Mouse (Mus musculus): Measurements from ENCODE around the gene Zfp853.

Gene Zfp853

DNA sequence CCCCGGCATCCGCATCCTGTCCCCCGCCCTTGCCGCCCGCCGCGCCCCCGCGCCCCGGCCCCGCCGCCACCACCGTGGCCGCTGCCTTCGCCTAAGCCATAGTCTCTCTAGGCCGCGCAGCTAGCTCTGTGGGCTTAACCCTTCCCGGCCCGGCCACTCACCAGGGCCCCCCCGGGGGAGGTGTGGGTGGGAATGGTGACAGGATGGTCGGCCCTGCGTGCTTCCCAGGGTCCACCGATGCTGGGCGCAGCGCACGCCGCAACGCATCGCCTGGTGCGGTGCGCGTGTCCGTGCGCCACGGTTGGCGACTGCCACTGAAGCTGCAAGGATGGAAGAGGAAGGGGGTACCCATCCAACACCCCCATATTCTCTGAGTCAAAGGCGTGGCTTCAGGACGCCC is at the start of gene Zfp853:
Gene Zfp853, minus strand, starts transcription at position 220 of the 400 bp plus-strand sequence.
- DNase-seq: no peak

DNA sequence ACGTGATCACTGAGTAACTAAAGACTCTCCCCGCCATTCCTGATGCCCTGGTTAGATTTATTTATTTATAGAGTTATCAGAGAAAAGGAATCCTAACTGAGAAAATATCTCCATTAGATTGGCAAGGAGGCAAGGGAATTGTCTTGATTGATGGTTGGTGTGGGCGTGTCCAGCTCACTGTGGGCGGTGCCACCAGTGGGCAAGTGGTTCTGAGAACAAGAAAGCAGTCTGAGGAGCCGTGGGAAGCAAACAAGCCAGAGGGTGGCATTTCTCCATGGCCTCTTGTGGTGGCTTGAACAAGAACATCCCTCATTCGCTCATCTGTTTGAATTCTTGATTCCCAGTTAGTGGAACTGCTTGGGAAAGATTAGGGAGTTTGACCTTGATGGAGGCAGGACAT is 46.2 kb upstream of the Zfp853 start:
- DNase-seq: no peak

DNA sequence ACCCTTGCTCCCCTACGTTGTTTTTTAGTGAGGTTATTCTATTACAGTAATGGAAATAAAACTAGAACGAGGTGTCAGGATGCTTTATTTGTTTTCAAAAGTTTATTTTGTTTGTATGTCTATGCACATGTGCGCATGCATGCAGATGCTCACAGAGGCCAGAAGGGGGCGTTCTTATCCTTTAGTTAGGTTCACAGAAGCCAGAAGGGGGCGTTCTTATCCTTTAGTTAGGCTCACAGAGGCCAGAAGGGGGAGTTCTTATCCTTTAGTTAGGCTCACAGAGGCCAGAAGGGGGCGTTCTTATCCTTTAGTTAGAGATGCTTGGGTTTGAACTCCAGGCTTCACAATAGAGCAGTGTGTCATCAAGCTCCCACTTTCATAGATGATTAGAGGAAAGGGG is 43.1 kb upstream of the Zfp853 start:
- no peak for DNase-seq

DNA sequence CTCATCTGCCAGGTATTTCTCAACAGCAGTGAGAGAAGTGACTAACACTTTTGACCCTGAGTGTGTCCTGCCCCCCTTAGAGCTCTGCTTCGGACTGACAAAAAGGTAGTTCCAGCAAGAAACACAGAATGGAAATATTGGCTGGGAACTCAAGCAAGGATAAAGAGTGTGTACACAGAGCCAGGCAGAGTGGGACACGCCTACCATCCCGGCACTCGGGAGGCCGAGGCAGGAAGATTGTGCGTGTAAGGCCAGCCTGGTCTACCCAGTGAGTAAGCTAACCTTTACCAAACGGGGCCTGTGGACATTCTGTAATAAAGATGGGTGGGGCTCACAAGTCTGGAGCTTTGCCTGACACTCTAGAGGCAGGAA is 41.7 kb upstream of the Zfp853 start:
- DNase-seq: no peak

DNA sequence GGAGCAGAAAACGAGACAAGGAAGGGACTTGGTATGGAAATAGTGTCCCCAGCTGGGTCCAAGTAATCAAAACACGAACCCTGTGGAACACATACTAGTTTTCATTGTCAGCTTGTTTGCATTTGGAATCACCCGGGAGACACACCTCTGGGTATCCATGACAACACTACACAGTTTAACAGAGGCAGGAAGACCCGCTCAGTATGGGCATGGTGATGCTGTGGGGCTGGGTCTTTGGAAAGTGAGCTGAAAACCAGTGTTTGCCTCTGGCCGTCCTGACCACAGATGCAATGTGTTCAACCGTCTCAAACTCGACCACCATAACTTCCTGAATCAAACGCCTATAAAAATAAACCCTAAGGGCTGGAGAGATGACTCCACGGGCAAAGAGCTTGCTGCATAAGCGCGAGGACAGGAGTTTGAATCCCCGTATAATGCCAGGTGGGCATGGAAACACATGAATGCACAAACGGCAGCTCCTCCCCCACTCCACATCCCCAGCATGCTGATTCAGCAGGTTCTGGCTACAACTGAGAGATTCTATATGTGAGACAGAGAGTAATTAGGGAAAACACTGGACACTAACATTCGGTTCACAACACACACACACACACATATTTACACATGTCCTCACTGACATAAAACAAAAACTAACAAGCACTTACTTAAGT is 41.1 kb upstream of the Zfp853 start:
- no peak for DNase-seq

DNA sequence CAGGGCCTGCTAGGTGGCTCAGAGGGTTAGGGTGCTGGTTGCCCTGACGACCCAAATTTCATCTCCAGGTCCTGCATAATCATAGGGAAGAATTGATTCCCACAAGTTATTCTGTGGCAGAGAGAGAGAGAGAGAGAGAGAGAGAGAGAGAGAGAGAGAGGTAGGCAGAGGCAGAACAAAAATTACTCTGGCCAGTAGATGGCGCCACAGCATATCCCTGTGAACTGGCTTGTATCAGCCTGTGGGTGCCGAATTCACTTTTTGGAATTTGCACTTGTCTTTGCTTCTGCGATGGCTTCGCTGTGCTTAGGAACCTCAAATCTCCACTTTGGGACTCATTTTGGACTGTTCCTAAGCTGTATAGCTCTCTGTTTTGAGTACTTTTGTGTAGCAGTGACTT is 40.4 kb upstream of the Zfp853 start:
- peak; percentile 70 for DNase-seq

DNA sequence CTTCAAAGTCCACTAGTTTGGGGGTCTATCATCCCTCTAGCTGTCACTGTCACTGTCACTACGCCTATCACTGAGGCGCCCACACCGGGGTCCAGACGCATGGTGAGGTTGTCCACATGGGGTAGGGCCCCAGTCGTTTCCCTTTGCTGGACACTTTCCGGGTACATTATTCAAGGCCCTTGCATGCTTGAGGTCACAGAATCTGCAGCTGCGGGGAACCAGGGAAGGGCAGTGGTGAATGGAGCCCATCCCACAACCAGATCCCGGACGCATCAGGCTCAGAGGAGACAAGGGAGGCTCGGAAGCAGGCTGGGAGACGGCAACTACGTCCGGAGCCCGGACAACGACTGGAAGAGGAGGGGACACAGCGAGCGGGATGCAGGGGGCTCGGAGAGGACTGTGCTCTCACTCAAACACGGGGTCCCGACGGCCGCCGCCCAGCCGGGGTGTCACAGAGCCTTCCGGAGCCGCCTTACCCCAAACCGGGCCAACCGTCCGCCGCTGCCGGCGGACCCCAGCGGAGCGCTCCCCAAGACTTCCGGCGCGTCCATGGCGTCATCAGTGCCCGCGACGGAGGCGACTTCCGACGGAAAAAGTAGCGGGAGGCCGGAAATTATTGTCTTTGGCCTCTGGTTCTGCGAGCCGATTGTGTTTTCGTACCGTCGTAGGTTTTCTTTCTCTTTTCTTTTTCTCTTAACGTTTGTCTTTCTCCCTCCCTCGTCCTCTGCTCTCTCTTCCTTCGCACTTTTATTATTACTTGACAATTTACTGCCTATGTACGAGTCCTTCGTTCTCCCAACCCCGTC is 35.5 kb upstream of the Zfp853 start, which contains the start of gene Zdhhc4:
Gene Zdhhc4, minus strand, starts transcription at position 567 of the 806 bp plus-strand sequence.
- DNase-seq: peak; percentile 94

DNA sequence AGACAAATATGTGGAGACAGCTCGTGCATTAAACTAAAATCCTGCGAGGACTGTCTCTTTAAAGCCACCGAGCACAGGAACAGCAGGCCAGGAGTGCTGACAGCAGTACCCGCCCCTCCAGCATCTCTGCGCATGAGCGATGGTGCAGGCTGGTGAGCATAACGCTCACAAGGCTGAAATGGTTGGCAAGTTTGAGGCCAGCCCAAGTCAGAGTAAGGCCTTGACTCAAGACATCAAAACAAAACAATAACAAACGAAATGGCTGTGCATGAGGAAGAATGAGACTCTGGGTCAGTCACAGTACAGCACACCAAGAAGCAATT is 23.8 kb upstream of the Zfp853 start:
- DNase-seq: no peak

DNA sequence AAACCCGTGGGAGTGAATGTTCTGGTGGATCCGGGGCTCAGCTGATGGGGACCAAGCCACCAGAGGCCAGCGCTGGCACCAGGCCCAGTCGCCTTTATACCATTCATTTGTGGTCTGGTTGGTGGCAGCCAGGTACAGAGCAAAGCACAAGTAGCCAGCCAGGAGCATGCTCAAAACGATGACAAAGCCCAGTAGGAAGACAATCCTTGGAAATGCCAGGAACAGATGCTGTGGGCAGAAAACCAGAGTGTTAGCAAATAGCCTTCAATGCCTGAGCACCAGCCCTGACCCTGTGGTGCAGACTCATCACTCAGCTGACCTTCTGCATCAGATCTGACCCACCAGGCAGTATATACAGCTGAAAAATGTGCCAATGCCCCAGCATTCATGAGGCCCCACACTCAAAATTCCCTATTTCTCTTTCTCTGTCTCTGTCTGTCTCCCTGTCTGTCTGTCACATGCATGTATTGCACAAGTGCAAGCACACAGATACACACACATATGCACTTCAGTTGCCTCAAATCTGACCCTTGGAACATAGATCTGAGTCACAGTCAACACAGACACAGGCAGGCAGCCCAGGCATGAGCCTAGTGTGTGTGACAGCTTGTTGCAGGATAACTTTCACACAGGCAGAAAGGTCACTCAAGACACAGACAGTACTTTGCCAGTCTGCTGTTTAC is 23.3 kb upstream of the Zfp853 start:
- no peak for DNase-seq

DNA sequence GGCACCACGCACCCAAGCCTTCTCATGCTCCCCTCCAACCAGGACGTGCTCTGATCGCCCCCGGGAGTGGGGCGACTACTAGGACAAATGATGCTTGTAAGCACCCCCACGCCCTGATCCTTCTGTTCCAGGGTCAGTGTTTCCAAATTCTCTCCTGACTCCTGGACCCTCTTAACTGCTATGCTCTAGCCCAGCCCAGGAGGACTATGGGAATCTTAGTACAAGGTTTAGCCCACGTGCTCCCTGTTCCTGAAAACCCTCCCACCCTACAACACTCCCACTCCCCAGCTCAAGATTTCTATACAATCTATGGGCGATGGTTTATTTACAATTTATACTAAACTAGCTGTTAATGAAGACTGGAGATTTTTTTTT is 22.1 kb upstream of the Zfp853 start:
- DNase-seq: no peak

DNA sequence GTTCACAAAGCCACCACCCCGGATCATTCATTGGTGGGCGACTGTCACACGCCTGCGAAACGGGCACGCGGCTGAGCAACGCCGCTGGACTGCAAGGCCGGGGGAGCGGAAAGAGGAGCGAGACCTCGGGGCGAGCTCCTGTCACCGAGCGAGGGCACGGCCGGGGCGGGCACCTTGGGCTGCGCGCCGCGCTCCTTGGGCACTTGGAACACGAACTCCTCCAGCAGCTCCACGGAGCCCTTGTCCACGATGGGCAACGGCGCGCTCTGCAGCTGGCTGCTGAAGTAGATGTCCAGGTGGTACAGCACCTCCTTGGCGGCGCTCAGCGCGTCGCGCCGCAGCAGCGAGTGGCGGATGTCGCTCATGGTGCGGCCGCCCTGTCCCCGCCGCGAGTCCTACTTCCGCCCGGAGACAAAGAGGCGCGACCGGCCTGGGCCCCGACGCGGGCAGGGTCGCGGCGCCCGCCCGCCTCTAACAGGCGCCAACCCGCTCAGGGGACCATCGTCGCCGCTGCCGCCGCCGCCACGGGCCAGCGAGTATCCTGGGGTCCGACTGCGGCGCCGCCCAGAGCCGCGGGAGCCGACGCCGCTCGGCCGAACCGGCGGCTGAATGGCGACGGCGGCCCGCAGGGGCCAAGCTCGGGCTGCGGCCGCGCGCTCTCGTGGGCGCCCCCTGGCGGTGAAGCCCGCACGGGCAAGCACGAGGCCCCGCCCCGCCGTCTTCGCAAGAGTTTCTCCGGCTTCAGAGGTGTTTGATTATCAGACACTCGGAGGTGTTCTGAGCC is 21.5 kb upstream of the Zfp853 start, which contains the start of gene E130309D02Rik:
Gene E130309D02Rik, minus strand, starts transcription at position 631 of the 784 bp plus-strand sequence.
- peak; percentile 95 for DNase-seq

DNA sequence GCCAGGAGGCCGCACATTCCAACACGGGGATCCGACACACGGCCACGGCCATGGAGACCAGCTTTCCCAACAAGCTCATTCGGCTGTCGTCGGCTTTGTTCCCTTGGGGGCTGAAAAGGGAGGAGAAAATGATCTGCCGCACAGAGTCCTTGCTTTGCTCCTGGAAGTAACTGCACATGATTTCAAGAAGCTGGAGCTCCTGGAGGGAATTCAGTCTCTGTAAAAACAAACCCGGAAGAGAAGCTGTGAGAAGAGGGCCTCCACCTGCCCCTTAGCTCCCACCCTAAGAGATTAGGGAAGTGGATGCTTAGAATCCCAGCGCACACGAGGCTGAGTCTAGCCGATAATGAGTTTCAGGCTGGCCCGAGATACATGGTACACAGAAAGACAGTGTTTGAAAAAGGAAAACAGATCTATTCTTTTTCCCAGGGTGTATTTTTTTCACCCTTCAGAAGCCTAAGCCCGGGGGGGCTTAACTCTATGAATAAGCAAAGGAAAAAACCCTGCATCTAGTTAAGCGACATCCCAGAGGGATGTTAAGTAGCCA is 20.8 kb upstream of the Zfp853 start:
- DNase-seq: no peak

DNA sequence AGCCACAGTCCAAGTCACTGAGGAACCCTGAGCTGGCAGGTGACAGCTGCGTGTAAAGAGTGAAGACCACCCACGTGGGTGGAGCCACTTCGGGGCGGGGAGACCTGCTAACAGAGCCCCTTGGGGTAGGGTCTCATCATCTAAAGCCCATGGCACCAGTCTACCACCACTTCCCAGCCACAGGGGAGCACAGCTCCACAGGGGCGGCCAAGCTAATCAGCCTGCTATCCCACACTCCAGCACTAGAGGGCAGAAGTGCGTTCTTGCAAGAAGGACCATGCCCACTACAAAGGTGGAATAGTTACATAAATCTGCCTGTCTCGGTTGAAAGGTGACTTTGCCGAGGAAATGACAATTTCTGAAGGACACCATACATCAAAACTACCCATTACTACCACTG is 18.5 kb upstream of the Zfp853 start:
- peak; percentile 84 for DNase-seq

DNA sequence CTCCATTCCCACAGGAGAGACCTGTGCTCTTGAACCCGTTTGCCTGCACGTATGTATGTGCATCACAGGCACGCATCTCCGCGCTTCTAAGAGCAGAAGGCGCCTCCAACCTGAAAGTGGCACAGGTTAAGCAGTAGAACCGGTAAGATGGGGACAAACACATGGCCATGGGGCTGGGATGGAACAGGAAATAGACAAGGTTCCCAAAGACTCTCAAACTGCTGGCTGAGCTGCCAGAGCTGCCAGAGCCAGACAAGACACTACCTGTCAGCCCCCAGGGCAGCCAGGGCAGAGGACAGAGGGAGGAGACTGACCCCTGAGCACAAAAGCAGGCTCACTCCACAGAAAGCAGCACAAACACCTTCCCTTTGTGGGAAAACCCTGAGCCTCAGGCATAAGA is 16.5 kb upstream of the Zfp853 start:
- DNase-seq: no peak

DNA sequence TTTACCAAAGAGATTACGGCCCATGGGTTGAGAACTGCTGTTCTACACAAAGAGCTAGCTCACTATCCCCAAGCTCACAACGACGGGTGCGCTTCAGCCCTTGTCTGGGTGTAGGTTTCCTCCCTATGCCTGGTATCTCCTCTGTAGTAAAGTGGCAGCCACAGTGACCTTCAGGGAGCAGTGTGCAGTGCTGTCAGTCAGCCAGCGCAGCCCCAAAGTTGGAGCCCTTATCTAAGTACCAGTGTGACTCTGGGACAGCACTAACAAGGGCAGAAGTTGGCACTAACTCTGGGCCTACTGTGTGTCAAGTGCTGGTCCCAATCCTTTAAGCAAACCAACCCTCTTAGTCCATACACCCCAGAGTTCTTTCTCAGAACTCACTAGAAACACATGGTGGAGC is 15.4 kb upstream of the Zfp853 start:
- no peak for DNase-seq

DNA sequence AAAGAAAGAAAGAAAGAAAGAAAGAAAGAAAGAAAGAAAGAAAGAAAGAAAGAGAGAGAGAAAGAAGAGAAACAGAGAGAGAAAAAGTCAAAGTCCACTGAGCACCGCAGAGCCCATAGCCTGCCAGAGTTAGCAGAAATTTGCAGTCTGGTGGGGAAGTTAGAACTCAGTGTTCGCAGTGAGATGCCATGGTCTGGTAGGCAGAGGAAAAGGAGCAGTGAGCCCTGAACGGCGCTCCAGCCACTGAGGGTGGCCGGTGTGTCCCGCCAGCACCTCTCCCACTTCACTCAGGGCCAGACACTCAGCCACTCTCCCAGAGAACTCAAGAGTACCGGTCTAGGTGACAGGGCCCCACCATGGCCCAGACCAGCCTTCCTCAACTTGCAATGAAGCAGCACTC is 10.8 kb upstream of the Zfp853 start:
- DNase-seq: no peak

DNA sequence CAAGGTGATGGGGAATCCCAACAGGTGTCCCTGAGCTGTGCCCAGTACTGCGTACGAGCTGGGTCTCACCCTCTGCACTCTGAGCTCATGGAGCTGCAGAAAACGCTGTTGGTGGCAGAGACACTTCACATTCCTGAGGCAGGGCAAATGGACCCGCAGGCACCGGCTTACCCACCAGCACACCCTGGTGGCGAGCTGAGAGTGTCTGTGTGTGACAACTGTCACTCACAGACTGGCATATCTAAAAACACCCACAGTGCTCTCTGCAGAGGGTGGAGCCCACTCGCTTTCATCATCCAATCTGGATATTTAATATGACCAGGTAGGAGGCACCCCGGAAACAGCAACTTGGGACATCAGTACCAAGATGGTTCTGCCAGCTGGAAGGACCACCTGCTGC is 7.9 kb upstream of the Zfp853 start:
- no peak for DNase-seq

DNA sequence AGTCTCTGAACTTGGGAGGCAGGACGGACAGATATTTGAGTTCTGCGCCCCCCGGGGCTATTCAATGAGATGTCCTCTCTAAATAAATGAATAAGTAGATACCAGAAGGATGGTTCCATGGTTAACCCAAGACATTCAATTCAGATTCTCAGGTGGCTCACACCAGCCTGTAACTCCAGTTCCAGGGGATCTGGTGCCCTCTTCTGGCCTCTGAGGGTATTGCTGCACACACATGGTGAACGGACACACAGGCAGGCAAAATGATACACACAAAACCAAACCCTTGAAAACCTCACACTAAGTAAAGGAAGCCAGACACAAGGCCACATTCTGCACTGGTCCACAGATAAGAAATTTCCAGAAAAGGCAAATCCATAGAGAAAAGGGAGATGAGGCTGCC is 6.3 kb upstream of the Zfp853 start:
- peak; percentile 64 for DNase-seq

DNA sequence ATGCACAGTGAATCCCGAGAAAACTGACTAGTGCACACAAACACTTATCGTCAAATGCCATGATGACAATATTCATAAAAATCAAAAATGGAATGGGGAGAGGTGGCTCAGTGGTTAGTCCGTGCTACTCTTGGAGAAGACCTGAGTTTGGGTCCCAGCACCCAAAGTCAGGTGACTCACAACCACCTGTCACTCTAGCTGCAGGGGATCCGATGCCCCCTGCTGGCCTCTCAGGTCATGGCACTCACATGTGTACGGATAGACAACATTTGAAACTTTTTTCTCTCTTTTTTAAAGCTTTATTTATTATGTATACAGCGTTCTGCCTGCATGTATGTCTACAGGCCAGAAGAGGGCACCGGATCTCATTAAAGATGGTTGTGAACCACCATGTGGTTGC is 5.0 kb upstream of the Zfp853 start:
- DNase-seq: no peak

DNA sequence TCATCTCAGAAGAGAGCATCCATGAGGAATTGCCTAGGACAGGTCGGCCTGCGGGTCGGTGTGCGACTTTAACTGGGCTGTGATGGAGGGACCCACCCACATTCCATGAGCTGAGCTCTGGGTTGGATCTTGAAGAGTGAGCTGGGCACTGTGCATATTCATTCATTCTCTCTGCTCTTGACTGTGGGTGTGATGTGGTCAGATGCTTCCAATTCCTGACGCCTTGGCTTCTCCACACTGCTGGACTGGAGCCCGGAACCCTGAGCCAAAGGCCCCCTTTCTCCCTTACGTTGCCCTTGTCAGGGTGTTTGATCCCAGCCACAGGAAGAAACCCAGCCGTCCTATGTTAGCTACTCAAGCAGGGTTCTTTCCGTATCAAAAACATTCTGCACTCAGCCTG is 4.6 kb upstream of the Zfp853 start:
- DNase-seq: no peak

DNA sequence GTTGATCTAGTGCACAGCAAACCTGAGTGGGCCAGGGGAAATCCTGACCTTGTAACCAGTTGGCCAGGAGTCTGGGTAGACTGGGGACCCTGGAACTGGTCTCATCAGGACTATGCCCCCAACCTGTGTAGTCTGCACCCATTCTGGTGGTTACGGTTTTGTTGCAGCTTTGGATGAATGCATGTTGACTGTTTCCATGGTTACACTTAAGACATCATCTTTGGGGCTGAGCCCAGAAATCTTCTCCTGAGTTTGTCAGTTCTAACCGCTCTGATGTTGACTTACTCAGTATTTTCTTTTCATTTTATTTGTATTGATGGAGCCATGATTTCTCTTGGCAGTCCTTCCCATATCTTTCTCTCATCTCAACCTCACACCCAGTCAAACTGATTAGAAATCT is 1.9 kb upstream of the Zfp853 start:
- no peak for DNase-seq

DNA sequence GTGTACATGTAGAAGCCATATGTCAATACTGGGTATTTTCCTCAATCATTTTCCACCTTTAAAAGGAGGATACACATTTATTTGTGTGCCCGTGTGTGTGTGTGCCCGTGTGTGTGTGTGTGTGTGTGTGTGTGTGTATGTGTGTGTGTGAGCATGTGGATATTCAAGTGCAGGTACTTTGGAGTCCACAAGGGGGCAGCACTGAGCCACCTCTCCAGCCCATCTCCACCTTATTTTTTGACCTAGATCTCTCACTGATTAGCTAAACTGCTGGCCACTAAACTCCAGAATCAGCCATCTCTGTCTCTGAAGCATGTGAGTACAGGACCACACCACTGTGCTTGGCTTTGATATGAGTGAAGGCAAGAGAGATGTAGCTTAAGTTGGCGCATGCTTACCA is 1.4 kb upstream of the Zfp853 start:
- DNase-seq: no peak

DNA sequence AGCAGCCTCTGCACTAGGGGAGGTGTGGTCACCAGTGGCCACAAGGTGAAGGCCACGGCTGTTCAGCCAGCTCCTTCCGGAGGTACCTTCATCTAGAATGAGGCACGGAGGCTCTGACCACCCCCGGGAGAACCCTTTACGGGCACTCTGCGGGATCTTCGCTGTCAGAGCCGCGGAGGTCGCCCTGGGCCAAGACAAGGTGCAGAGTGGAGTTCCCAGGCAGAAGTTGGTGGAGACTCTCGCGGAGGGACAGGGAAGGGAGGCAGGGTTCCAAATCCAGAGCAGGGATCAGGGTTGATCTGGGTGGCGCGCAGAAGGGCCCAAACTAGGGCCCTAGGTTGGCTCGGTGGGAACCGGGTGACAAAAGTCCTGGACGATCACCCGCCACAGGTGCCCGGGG is 544 bp downstream of the Zfp853 start:
- DNase-seq: no peak

Data from thymus, postnatal 14 days (tissue).